Mouse (Mus musculus) liver, embryonic 14.5 days (tissue): Measurements from ENCODE around the gene Gnb5. TPM values are rescaled to one million over a fixed set of nuclear protein-coding genes. Genes with fewer than 3 reads are reported as not detected.
A peak's percentile ranks its signal among the peaks of the same experiment; 100 is the strongest.

ENCODE experiments used
- ATAC-seq: fragments of 200-750 bp; cut with Nextera tagmentation; 2 replicates; pipeline ENCODE4 v1.8.0; 2017; ENCODE audit warnings: moderate number of reproducible peaks, mild to moderate bottlenecking, moderate library complexity; ENCODE audit not compliant: insufficient read depth
- DNase-seq, 3 experiments: peaks; one replicate each; pipeline ENCODE4 v3.0.0-alpha.2; 2012 to 2013; ENCODE audit warnings: low read depth in 3 of 3, low spot score in 3 of 3
- H3K27ac ChIP-seq: fragments of 300-500 bp; sonication (generic); 2 replicates; pipeline ENCODE4 v1.5.1; 2014; ENCODE audit warnings: moderate library complexity, mild to moderate bottlenecking, control low read depth, inconsistent platforms
- H3K27me3 ChIP-seq: fragments of 300-500 bp; sonication (generic); 2 replicates; pipeline ENCODE4 v1.6.1; 2014; ENCODE audit warnings: mild to moderate bottlenecking, low read length, moderate library complexity; ENCODE audit not compliant: control insufficient read depth, insufficient read depth
- H3K36me3 ChIP-seq: fragments of 300-500 bp; sonication (generic); replicated peaks from 2 replicates; pipeline ENCODE4 v1.6.1; 2014; ENCODE audit warnings: low read depth; ENCODE audit not compliant: control insufficient read depth, insufficient read depth
- H3K4me1 ChIP-seq, 2 experiments: fragments of 200-500 bp in 1 of 2; fragments of 300-500 bp in 1 of 2; sonication (generic) in 1 of 2; replicated peaks; 2 replicates each; pipeline ENCODE4 v1.6.1; 2012 to 2014; ENCODE audit warnings: antibody characterized with exemption in 1 of 2, inconsistent platforms in 1 of 2, low read length in 1 of 2; ENCODE audit not compliant: control insufficient read depth in 2 of 2, insufficient read depth in 2 of 2
- H3K4me2 ChIP-seq: fragments of 300-500 bp; sonication (generic); 2 replicates; pipeline ENCODE4 v1.6.1; 2014; ENCODE audit warnings: low read depth, mild to moderate bottlenecking, control low read depth, moderate library complexity
- H3K4me3 ChIP-seq, 2 experiments: fragments of 200-500 bp in 1 of 2; fragments of 300-500 bp in 1 of 2; sonication (generic) in 1 of 2; 2 replicates each; pipeline ENCODE4 v1.5.1; 2012 to 2014; ENCODE audit warnings: low read depth in 2 of 2, low read length in 2 of 2, mild to moderate bottlenecking in 2 of 2, control low read depth in 1 of 2, inconsistent platforms in 1 of 2, moderate library complexity in 1 of 2; ENCODE audit not compliant: insufficient read depth in 1 of 2
- H3K9ac ChIP-seq: fragments of 300-500 bp; sonication (generic); replicated peaks from 2 replicates; pipeline ENCODE4 v1.6.1; 2014; ENCODE audit warnings: mild to moderate bottlenecking, control low read depth, moderate library complexity
- H3K9me3 ChIP-seq: fragments of 300-500 bp; sonication (generic); 2 replicates; pipeline ENCODE4 v1.6.1; 2016; ENCODE audit warnings: low read length, mixed read lengths; ENCODE audit not compliant: control insufficient read depth
- CTCF ChIP-seq: IDR thresholded peaks from 2 replicates; pipeline ENCODE4 v1.5.1; 2016; ENCODE audit warnings: antibody characterized with exemption, low read depth, control low read depth
- EP300 ChIP-seq: IDR thresholded peaks from 2 replicates; pipeline ENCODE4 v1.6.1; 2016; ENCODE audit warnings: antibody characterized with exemption, low read depth
- WGBS: fragments of 180-500 bp; shearing (Covaris S2); extraction: QIAGEN DNeasy Blood & Tissue Kit; methylation state at CpG from one replicate; pipeline ENCODE4 v1.1.7; 2014; ENCODE audit not compliant: insufficient replicate concordance; 5-methylcytosine and 5-hydroxymethylcytosine counted together
- polyA plus RNA-seq, 2 experiments: library from polyadenylated mRNA; depleted of rRNA in 1 of 2; stranded (reverse) in 1 of 2; unstranded in 1 of 2; fragments of >200 nt; fragmentation: Nextera tagmentation in 1 of 2; extraction: Ambion mirVana in 1 of 2; gene quantifications; 2 replicates each; pipeline versions ENCODE4 v1.2.1 to v1.2.3; 2012 to 2014

Gene Gnb5
- polyA plus RNA-seq (2012; rRNA removed), result 0.89 and 1.1 TPM in 2 replicates
- polyA plus RNA-seq (2014; fragmentation: Nextera tagmentation; extraction: Ambion mirVana), result 1.2 TPM in 2 replicates

DNA sequence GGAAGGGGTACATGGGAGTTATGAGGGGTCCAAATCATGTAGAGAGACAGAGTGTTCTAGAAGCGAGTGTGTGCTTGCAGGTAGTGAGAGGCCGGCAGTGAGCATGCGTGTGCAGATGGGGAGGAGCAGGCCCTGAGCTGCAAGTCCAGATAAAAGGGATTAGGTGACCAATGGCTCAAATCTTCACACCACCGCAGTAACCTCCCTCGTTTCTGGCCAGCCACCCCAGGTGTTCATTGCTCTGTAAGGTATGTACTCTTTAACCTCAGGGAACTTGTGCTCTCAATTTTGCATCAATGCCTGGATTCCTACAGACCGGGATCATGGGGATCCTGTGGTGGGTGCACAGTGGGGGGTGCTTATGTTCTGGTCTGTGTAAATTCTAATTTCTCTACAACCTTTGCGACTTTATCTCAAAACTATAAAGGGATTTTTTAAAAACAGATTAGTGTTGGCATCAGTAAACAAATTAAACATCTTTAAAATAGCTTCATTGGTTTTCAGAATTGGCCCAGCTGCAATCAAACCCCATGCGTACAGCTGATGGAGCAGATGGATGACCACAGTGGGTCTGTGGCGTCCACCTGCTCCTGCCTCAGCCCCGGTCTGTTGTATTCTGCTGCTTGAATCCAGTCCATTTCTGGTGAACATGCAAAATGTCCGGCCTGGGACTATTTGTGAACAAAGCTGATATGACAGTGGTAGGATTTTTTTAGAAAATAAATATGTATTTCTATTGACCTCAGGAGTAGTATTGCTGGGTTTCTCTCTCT is at the start of gene Gnb5:
Gene Gnb5, plus strand, starts transcription at position 163 of the 773 bp plus-strand sequence.
- no peaks in the 10 kb centered on the region for H3K27me3 ChIP-seq
- H3K9ac ChIP-seq, result no peak within 1 kb of the TSS
- H3K4me2 ChIP-seq, result no peak within 1 kb of the TSS
- H3K4me3 ChIP-seq, result no peak within 1 kb of the TSS
- 68% methylated on average over 11 of the region's 11 CpGs for WGBS
- no peaks in the 10 kb centered on the region for H3K36me3 ChIP-seq
- no peaks in the 10 kb centered on the region for H3K4me1 ChIP-seq
- TF ChIP-seq CTCF (no peak), EP300 (no peak)
- H3K9me3 ChIP-seq, result no peaks in the 10 kb centered on the region
- no peak within 1 kb of the TSS for H3K27ac ChIP-seq
- ATAC-seq (no peak), DNase-seq (no peak)

DNA sequence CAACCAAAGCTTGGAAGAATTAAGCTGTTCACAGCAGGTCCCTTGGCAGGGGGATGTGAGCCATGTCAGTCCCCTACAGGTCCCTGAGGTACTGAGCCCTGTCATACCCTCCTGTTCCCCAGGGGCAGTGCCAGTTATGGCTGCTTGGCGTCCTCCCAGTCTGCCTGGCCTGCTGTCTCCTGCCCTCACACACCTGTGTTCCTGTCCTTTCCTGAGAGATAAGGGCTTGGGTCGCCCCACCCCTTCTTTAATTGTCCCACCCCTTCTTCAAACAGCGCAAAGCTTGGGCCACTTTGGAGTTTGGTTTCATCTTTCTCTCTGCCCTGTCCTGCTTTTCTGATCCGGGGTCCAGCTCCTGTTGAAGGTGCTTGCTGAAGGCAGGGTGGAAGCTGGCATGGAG is 47.3 kb upstream of the Gnb5 start:
- 51% methylated on average over 4 of the region's 4 CpGs for WGBS

DNA sequence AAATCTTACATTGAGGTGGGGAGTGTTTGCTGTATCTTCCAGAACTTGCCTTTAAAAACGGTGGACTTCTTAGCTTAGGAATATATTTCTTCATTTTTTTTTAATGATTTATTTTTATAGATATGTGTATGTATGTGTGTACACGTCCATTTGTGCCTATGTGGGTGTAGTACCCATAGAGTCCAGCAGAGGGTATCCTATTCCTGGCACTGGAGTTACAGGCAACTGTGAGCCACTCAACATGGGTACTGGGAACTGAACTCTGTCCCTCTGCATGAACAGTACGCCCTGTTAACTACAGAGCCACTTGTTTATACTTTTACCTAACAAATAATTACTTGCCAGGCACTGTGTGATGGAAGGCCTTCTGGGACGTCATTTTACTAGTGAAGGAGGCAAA is 46.4 kb upstream of the Gnb5 start:
- Histone ChIP-seq H3K9me3 (no peaks in the 10 kb centered on the region), H3K9ac (no peak overlapping the region), H3K4me3 (no peak overlapping the region), H3K27ac (no peak overlapping the region), H3K27me3 (no peaks in the 10 kb centered on the region), H3K4me1 (peaks cover 0 to 11% of the 10 kb centered on the region in 2 experiments; a peak in 2 of 4 replicates), H3K36me3 (no peaks in the 10 kb centered on the region), H3K4me2 (no peak overlapping the region)
- ATAC-seq, result no peak
- WGBS, result 71% methylated on average over 4 of the region's 4 CpGs
- DNase-seq, result no peak
- no peak for TF ChIP-seq EP300
- TF ChIP-seq CTCF, result peak; percentile 55

More for the DNA sequence above, 47.3 kb upstream of the Gnb5 start:
- no peaks in the 10 kb centered on the region for H3K36me3 ChIP-seq
- H3K4me3 ChIP-seq, result no peak overlapping the region
- H3K27me3 ChIP-seq, result no peaks in the 10 kb centered on the region
- peaks cover 0 to 11% of the 10 kb centered on the region in 2 experiments; a peak in 2 of 4 replicates for H3K4me1 ChIP-seq
- no peak overlapping the region for H3K4me2 ChIP-seq
- H3K27ac ChIP-seq, result no peak overlapping the region
- DNase-seq (no peak), ATAC-seq (no peak)
- H3K9me3 ChIP-seq, result no peaks in the 10 kb centered on the region
- TF ChIP-seq EP300 (no peak), CTCF (no peak)
- H3K9ac ChIP-seq, result no peak overlapping the region

DNA sequence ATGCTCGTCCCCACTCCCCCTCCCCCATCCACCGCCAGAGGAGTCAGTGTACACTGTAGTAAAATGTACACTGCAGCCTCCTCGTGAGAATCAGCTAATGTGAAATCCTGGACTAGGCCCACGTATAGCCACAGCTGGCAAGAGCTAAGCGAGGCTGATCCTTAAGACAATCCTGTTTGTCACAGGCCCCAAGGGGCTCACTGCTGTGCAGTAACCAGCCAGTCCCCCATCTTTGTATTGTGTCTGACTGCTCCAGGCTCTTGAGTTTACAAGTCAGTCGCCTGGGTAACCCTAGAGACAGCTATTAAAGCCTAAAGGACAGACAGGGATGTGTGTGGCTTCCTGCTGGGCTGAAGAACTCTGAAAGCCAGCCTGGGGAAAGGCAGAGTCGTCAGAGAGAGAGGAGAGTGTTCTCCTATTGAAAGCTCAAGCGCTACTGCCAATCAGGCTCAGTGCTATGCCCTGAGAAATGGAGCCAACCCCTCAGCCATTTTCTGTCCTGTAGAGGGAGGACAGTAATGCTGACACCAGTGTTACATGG is 44.7 kb upstream of the Gnb5 start:
- H3K4me3 ChIP-seq, result no peak overlapping the region
- H3K27ac ChIP-seq, result no peak overlapping the region
- WGBS, result 33% methylated on average over 8 of the region's 8 CpGs
- H3K27me3 ChIP-seq, result no peaks in the 10 kb centered on the region
- DNase-seq, result no peak
- ATAC-seq, result no peak
- no peaks in the 10 kb centered on the region for H3K36me3 ChIP-seq
- H3K4me1 ChIP-seq, result peaks cover 0 to 5% of the 10 kb centered on the region in 2 experiments; a peak in 2 of 4 replicates
- no peaks in the 10 kb centered on the region for H3K9me3 ChIP-seq
- TF ChIP-seq EP300, result no peak
- no peak for TF ChIP-seq CTCF
- H3K4me2 ChIP-seq, result no peak overlapping the region
- H3K9ac ChIP-seq, result no peak overlapping the region

DNA sequence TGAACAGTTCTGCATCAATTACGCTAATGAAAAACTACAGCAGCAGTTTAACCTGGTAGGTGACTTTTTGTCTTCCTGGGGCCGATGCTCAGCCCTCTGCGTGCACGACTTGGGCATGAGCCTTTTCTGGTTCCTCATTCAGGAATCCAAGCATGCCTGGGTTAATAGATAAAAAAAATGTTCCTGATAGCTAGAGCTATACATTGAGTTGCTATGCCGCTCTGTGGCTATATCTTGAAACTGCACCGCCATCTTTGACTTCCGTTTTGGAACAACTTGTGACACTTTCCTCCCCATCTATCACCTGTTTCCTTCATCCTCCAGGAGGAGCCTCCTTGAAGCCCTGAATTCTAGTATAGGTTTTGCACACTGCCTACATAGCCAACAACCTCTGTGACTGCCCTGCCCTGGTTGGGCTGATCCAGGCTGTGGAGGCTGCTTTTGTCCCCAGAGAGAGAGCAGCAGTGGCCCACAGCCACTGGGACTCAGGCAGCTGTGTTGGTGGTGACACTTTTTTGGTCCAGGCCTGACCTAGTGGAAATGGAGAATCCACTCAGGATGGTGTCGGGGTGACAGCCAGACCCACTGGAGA is 43.8 kb upstream of the Gnb5 start:
- H3K27me3 ChIP-seq, result no peaks in the 10 kb centered on the region
- 22% methylated on average over 8 of the region's 8 CpGs for WGBS
- no peak overlapping the region for H3K9ac ChIP-seq
- H3K27ac ChIP-seq, result no peak overlapping the region
- no peaks in the 10 kb centered on the region for H3K36me3 ChIP-seq
- H3K4me1 ChIP-seq, result peaks cover 0 to 6% of the 10 kb centered on the region in 2 experiments; a peak in 2 of 4 replicates
- ATAC-seq (peak; percentile 26; the same call in 1 of the 2 replicates), DNase-seq (peak in 2 of 3 experiments; percentile 14 to 17)
- TF ChIP-seq CTCF (peak; percentile 46), EP300 (no peak)
- H3K4me3 ChIP-seq, result no peak overlapping the region
- H3K4me2 ChIP-seq, result peak overlapping the region; percentile 29
- H3K9me3 ChIP-seq, result no peaks in the 10 kb centered on the region
